Mouse (Mus musculus): Measurements from ENCODE around the gene Omd. TPM values are rescaled to one million over a fixed set of nuclear protein-coding genes. Genes with fewer than 3 reads are reported as not detected.

The Omd gene
- polyA plus RNA-seq, 1 experiment from 2014 or later, result 0.73 TPM

GRCm38 (mm10) chr13:49608589-49609322, 26.5 kb downstream of the Omd start:
- Histone ChIP-seq H3K9ac (no peak overlapping the region), H3K27ac (peak overlapping the region; percentile 73), H3K27me3 (no peaks in the 10 kb centered on the region), H3K4me2 (peak overlapping the region; percentile 46), H3K4me3 (peak overlapping the region; percentile 37), H3K9me3 (replicated peaks) (no peaks in the 10 kb centered on the region), H3K4me1 (replicated peaks) (no peaks in the 10 kb centered on the region), H3K36me3 (no peaks in the 10 kb centered on the region)
- WGBS, result 33% methylated on average over 4 of the region's 4 CpGs
- ATAC-seq (replicated peaks; ENCODE audit: insufficient number of reproducible peaks, insufficient read depth, low FRiP score, low read depth), result no peak

GRCm38 (mm10) chr13:49617021-49617420, 34.8 kb downstream of the Omd start:
- peaks cover 4% of the 10 kb centered on the region for H3K36me3 ChIP-seq
- no peaks in the 10 kb centered on the region for H3K27me3 ChIP-seq
- H3K4me2 ChIP-seq, result no peak overlapping the region
- no peak for ATAC-seq (replicated peaks; ENCODE audit: insufficient number of reproducible peaks, insufficient read depth, low FRiP score, low read depth)
- no peak overlapping the region for H3K27ac ChIP-seq
- 76% methylated on average over 3 of the region's 3 CpGs for whole genome bisulfite sequencing
- no peak overlapping the region for H3K4me3 ChIP-seq
- H3K9ac ChIP-seq, result no peak overlapping the region
- no peaks in the 10 kb centered on the region for H3K4me1 ChIP-seq (replicated peaks)
- no peaks in the 10 kb centered on the region for H3K9me3 ChIP-seq (replicated peaks)

DNA sequence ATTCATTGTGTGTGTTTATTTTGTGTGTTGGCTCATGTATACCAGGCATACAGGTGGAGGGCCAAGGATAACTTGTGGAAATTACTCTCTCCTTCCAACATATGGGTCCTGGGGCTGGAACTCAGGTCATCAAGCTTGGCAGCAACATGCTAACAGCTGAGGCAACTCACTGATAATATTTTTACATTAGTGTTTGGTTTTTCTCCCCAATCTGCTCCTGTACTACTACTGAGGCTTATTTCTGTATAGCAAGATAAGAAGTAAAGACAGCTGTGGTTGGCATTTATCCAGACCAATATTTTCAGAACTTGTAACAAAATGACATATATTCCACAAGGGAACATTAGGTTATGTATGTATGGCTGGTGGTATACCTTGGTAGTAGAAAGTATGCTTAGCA, 36.1 kb downstream of the Omd start:
- Histone ChIP-seq H3K9me3 (replicated peaks) (no peaks in the 10 kb centered on the region), H3K4me2 (no peak overlapping the region), H3K9ac (no peak overlapping the region), H3K27me3 (no peaks in the 10 kb centered on the region), H3K4me1 (replicated peaks) (no peaks in the 10 kb centered on the region), H3K27ac (no peak overlapping the region), H3K36me3 (peaks cover 4% of the 10 kb centered on the region), H3K4me3 (no peak overlapping the region)
- ATAC-seq (replicated peaks; ENCODE audit: insufficient number of reproducible peaks, insufficient read depth, low FRiP score, low read depth), result no peak

DNA sequence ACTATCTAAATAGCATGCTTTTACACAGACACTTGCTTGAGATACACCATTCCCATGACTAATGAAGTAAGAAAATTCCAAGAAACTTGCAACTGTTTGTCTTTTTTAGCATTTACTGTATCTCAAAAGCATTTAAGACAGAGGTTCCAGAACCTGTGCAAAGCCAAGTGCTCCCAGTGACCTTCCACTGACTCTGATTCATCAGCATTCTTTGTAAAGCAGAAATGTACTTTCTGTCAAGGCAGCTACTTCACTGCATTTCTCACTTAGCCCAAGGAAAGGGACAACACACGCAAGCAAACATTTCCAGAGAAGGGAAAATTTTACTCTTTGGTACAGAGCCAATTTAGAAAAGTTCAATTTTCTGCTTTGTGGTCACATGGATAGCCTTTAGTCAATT, 41.0 kb downstream of the Omd start:
- Histone ChIP-seq H3K9ac (no peak overlapping the region), H3K27me3 (no peaks in the 10 kb centered on the region), H3K4me1 (replicated peaks) (no peaks in the 10 kb centered on the region), H3K27ac (no peak overlapping the region), H3K36me3 (no peaks in the 10 kb centered on the region), H3K4me2 (no peak overlapping the region), H3K4me3 (no peak overlapping the region), H3K9me3 (replicated peaks) (no peaks in the 10 kb centered on the region)
- WGBS, result 66% methylated on average over 1 of the region's 1 CpGs
- no peak for ATAC-seq (replicated peaks; ENCODE audit: insufficient number of reproducible peaks, insufficient read depth, low FRiP score, low read depth)

DNA sequence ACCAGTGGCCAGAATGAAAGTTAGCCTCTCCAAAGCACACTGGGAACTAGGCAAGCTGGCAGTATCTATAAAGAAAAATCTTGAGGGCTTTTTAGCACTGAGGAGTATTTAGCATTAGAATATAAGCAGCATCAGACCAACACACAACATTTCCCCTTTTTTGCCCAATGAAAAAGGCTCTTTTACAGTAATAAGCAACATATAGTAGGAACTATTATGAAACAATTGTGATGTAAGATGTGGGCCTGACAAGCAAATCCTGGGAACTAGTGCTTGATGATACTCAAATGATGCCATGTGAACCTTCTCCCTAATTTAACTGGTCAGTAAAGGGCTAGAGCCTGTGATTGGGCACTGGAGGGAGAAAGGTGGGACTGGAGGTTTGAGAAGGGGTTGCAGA, 45.9 kb downstream of the Omd start:
- Histone ChIP-seq H3K27me3 (no peaks in the 10 kb centered on the region), H3K4me1 (replicated peaks) (no peaks in the 10 kb centered on the region), H3K9ac (no peak overlapping the region), H3K4me2 (no peak overlapping the region), H3K27ac (no peak overlapping the region), H3K9me3 (replicated peaks) (no peaks in the 10 kb centered on the region), H3K36me3 (no peaks in the 10 kb centered on the region), H3K4me3 (no peak overlapping the region)
- no peak for ATAC-seq (replicated peaks; ENCODE audit: insufficient number of reproducible peaks, insufficient read depth, low FRiP score, low read depth)

- no peak overlapping the region for H3K27ac ChIP-seq
- no peak overlapping the region for H3K4me2 ChIP-seq
- no peak overlapping the region for H3K4me3 ChIP-seq
- H3K27me3 ChIP-seq, result no peaks in the 10 kb centered on the region
- 86% methylated on average over 2 of the region's 2 CpGs for WGBS
- H3K4me1 ChIP-seq (replicated peaks), result no peaks in the 10 kb centered on the region
- H3K36me3 ChIP-seq, result no peaks in the 10 kb centered on the region
- ATAC-seq (replicated peaks; ENCODE audit: insufficient number of reproducible peaks, insufficient read depth, low FRiP score, low read depth), result no peak
- H3K9me3 ChIP-seq (replicated peaks), result no peaks in the 10 kb centered on the region
- H3K9ac ChIP-seq, result no peak overlapping the region
Measured at GRCm38 (mm10) chr13:49629076-49629475, 46.8 kb downstream of the Omd start.

DNA sequence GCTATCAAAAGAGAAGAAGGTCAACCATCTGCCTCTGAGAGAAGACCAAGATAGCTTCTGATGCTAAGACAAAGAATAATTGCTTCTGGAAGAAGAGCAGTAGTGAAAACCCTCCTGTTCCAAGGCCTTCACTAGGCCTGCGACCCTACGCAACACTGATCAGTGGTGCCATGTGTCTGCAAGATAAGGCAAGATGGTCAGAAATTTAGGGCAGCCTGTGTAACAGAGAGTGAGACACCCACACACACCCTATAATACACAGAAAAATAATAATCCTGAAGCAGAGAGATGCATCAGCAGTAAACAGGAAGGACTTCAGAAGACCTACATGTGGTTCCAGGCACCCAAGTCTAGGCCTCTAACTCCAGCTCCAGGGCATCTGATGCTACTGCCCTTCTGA, 57.7 kb downstream of the Omd start:
- Histone ChIP-seq H3K4me1 (replicated peaks) (peaks cover 2% of the 10 kb centered on the region; the same call in 1 of the 2 replicates), H3K4me2 (no peak overlapping the region), H3K36me3 (peaks cover 3% of the 10 kb centered on the region; the same call in 1 of the 2 replicates), H3K9ac (no peak overlapping the region), H3K27ac (no peak overlapping the region), H3K4me3 (no peak overlapping the region), H3K9me3 (replicated peaks) (no peaks in the 10 kb centered on the region), H3K27me3 (no peaks in the 10 kb centered on the region)
- WGBS, result 89% methylated on average over 2 of the region's 2 CpGs
- ATAC-seq (replicated peaks; ENCODE audit: insufficient number of reproducible peaks, insufficient read depth, low FRiP score, low read depth), result no peak

Other genes with a start within 250 kb of the Omd start
- gene Bicd2, start 240.9 kb upstream of the Omd start, polyA plus RNA-seq (2015; fragmentation: Nextera tagmentation; extraction: Ambion mirVana), result 47.4 and 48.2 TPM in 2 replicates
- 10.0 and 11.1 TPM in 2 replicates for gene Ippk, start 161.2 kb upstream of the Omd start, polyA plus RNA-seq (2015; fragmentation: Nextera tagmentation; extraction: Ambion mirVana)
- 0.71 and 0.87 TPM in 2 replicates for gene Tes3-ps, start 89.1 kb upstream of the Omd start, polyA plus RNA-seq (2015; fragmentation: Nextera tagmentation; extraction: Ambion mirVana)
- gene Ecm2, start 77.7 kb upstream of the Omd start, polyA plus RNA-seq (2015; fragmentation: Nextera tagmentation; extraction: Ambion mirVana), result 4.6 and 5.7 TPM in 2 replicates
- 31.8 and 32.2 TPM in 2 replicates for gene Aspn, start 38.0 kb upstream of the Omd start, polyA plus RNA-seq (2015; fragmentation: Nextera tagmentation; extraction: Ambion mirVana)
- 51.3 and 59.7 TPM in 2 replicates for gene Ogn, start 25.6 kb downstream of the Omd start, polyA plus RNA-seq (2015; fragmentation: Nextera tagmentation; extraction: Ambion mirVana)
- gene Cenpp, start 70.3 kb downstream of the Omd start, polyA plus RNA-seq (2015; fragmentation: Nextera tagmentation; extraction: Ambion mirVana), result 21.1 and 26.1 TPM in 2 replicates
- 9.9 and 15.2 TPM in 2 replicates for gene Nol8, start 70.6 kb downstream of the Omd start, polyA plus RNA-seq (2015; fragmentation: Nextera tagmentation; extraction: Ambion mirVana)
- 40.9 and 51.6 TPM in 2 replicates for gene Iars, start 99.6 kb downstream of the Omd start, polyA plus RNA-seq (2015; fragmentation: Nextera tagmentation; extraction: Ambion mirVana)
- gene Gm30302, start 216.5 kb downstream of the Omd start, polyA plus RNA-seq (2015; fragmentation: Nextera tagmentation; extraction: Ambion mirVana), result not detected in 2 replicates

Data from heart, embryonic 15.5 days (tissue).